ENCODE assay signal across 23 mouse cellular contexts in genomic region chr1:191393536-191393935, GRCm38 (mm10). TPM values are rescaled to one million over a fixed set of nuclear protein-coding genes. Genes with fewer than 3 reads are reported as not detected.
A peak's percentile ranks its signal among the peaks of the same experiment; 100 is the strongest.
DNase-seq lines count a peak whose midpoint lies in the region; ATAC-seq and TF ChIP-seq lines count a peak whose summit lies in the region.
"Had no signal": no experiment of that assay in that cellular context is flagged by ENCODE, and none has a peak within 500 bp of the region (broad histone marks: within the 10 kb centered on the region; RNA-seq: fewer than 3 reads in every experiment).

No protein-coding gene starts in this region.

- H3K27me3 ChIP-seq in heart, embryonic 13.5 days (replicated peaks) = no peaks in the 10 kb centered on the region
- no peaks in the 10 kb centered on the region for H3K27me3 ChIP-seq in MEL (ENCODE audit: control insufficient read depth in 1 of 2, insufficient read depth in 2 of 2, low read length in 2 of 2)
- H3K27me3 ChIP-seq: limb, embryonic 15.5 days; neural tube, embryonic 12.5 days had no signal

- H3K9me3 ChIP-seq in heart, embryonic 13.5 days = no peaks in the 10 kb centered on the region
- no peaks in the 10 kb centered on the region for H3K9me3 ChIP-seq in MEL (replicated peaks; ENCODE audit: insufficient read depth, low read length)
- H3K9me3 ChIP-seq: hindbrain, embryonic 13.5 days; limb, embryonic 10.5 days; limb, embryonic 15.5 days; neural tube, embryonic 12.5 days had no signal

- no peak for TF ChIP-seq POLR2A in MEL (IDR thresholded peaks at IDR 0.05; ENCODE audit: control insufficient read depth in 1 of 2, insufficient read depth in 1 of 2, low read depth in 1 of 2, low read length in 2 of 2, poor library complexity in 1 of 2)

- peaks cover 56% of the 10 kb centered on the region for H3K79me2 ChIP-seq in MEL (ENCODE audit: control insufficient read depth, insufficient read depth, low read length, poor library complexity)

- H3K27ac ChIP-seq in heart, embryonic 13.5 days (replicated peaks) = no peak overlapping the region
- peak overlapping the region; percentile 32 for H3K27ac ChIP-seq in layer of hippocampus, adult 2 months
- H3K27ac ChIP-seq in MEL (ENCODE audit: control insufficient read depth, low read depth, low read length) = no peak overlapping the region
- H3K27ac ChIP-seq: hindbrain, embryonic 13.5 days; limb, embryonic 10.5 days; limb, embryonic 15.5 days; neural tube, embryonic 12.5 days had no signal

- 58% methylated on average over 3 of the region's 3 CpGs for WGBS in heart, embryonic 13.5 days

- H3K4me1 ChIP-seq in heart, embryonic 13.5 days = peaks cover 38% of the 10 kb centered on the region
- peaks cover 0 to 6% of the 10 kb centered on the region in 2 experiments; a peak in 2 of 4 replicates for H3K4me1 ChIP-seq in MEL (ENCODE audit: control insufficient read depth in 1 of 2, insufficient read depth in 2 of 2, low read length in 2 of 2)

- no peak for TF ChIP-seq CTCF in layer of hippocampus, adult 2 months (conservative IDR thresholded peaks at IDR 0.05)
- no peak for TF ChIP-seq CTCF in MEL (IDR thresholded peaks at IDR 0.05 in 2 of 3, conservative IDR thresholded peaks at IDR 0.05 in 1 of 3; ENCODE audit: control insufficient read depth in 1 of 3, insufficient read depth in 1 of 3, low read depth in 2 of 3, low read length in 3 of 3, poor library complexity in 1 of 3, severe bottlenecking in 1 of 3)

- no peak overlapping the region for H3K9ac ChIP-seq in heart, embryonic 13.5 days
- H3K9ac ChIP-seq in MEL (ENCODE audit: control insufficient read depth, low read depth, low read length, poor library complexity, severe bottlenecking) = no peak overlapping the region; the same call in 1 of the 2 replicates
- H3K9ac ChIP-seq: hindbrain, embryonic 13.5 days; limb, embryonic 15.5 days; neural tube, embryonic 12.5 days had no signal

- H3K4me3 ChIP-seq in heart, embryonic 13.5 days = no peak overlapping the region
- H3K4me3 ChIP-seq in layer of hippocampus, adult 2 months = peak overlapping the region; percentile 81
- H3K4me3 ChIP-seq in MEL (ENCODE audit: control insufficient read depth in 1 of 2, insufficient read depth in 1 of 2, low read depth in 2 of 2, low read length in 2 of 2) = no peak overlapping the region; a peak in 1 of 4 replicates
- H3K4me3 ChIP-seq: hindbrain, embryonic 13.5 days; limb, embryonic 10.5 days; limb, embryonic 15.5 days; neural tube, embryonic 12.5 days had no signal

- intact Hi-C loops in heart, postnatal 25 days (cut with DNase I) = loop anchor here (5.0 kb wide), 2 partner anchors 81 to 99 kb away; no protein-coding TSS in a partner anchor

- H3K4me2 ChIP-seq in heart, embryonic 13.5 days = peak overlapping the region; percentile 81
- H3K4me2 ChIP-seq: hindbrain, embryonic 13.5 days; limb, embryonic 15.5 days; midbrain, embryonic 11.5 days; neural tube, embryonic 12.5 days had no signal

- no peak for TF ChIP-seq RAD21 in MEL (IDR thresholded peaks at IDR 0.05; ENCODE audit: low read depth, low read length)

- no peak for DNase-seq in heart, postnatal 25 days (ENCODE audit: low spot score)
- DNase-seq in layer of hippocampus, adult 2 months (ENCODE audit: low spot score in 2 of 2) = no peak
- no peak for DNase-seq in layer of hippocampus, adult 9-11 months
- DNase-seq in A20 (ENCODE audit: low read depth, low spot score) = peak; percentile 29
- no peak for DNase-seq in MEL (ENCODE audit: low read depth, low spot score)
- DNase-seq: adrenal gland, adult 8-10 months; cerebellum, adult 2 months; cerebellum, postnatal 14 days; heart, postnatal 14 days; layer of hippocampus, postnatal 36 days; right cerebral cortex, postnatal 4 days; thymus, adult 2 months; thymus, postnatal 36 days had no signal

- TF ChIP-seq EP300 in MEL (IDR thresholded peaks at IDR 0.05; ENCODE audit: low read depth in 1 of 2, low read length in 2 of 2) = no peak

- no peaks in the 10 kb centered on the region for H3K36me3 ChIP-seq in heart, embryonic 13.5 days
- H3K36me3 ChIP-seq in MEL (ENCODE audit: control insufficient read depth in 1 of 2, insufficient read depth in 2 of 2, low read length in 2 of 2) = peaks cover 0 to 20% of the 10 kb centered on the region in 2 experiments; a peak in 2 of 4 replicates
- H3K36me3 ChIP-seq: hindbrain, embryonic 13.5 days; limb, embryonic 10.5 days; limb, embryonic 15.5 days; neural tube, embryonic 12.5 days had no signal

- ATAC-seq in heart, embryonic 13.5 days (ENCODE audit: extremely low read depth, insufficient number of reproducible peaks, low FRiP score, low TSS enrichment) = no peak
- no peak for ATAC-seq in monocyte, adult 5-6 weeks (replicated peaks; ENCODE audit: insufficient number of reproducible peaks, low FRiP score, low TSS enrichment, poor library complexity, severe bottlenecking)
- ATAC-seq: CD4-positive, CD25-positive, alpha-beta regulatory T cell, adult 4 months; forebrain, embryonic 16.5 days; midbrain, embryonic 16.5 days had no signal

TF ChIP-seq in MEL, 35 proteins besides CTCF, POLR2A, EP300 and RAD21:
- TF ChIP-seq JUND (IDR thresholded peaks at IDR 0.05; ENCODE audit: low read depth, low read length) (no peak), HCFC1 (IDR thresholded peaks at IDR 0.05; ENCODE audit: low read depth, low read length) (no peak), ELF1 (IDR thresholded peaks at IDR 0.05; ENCODE audit: low read depth, low read length) (no peak), MAZ (IDR thresholded peaks at IDR 0.05; ENCODE audit: low read depth, low read length) (no peak), ZNF384 (IDR thresholded peaks at IDR 0.05; ENCODE audit: low read depth, low read length) (peak; percentile 60; the same call in 1 of the 2 replicates)
TF ChIP-seq in MEL: peak in this region for 1.

RNA-seq across cellular contexts. Expression of gene Ppp2r5a, which starts 9.5 kb away (rescaled TPM):
- 21.2 and 22.6 TPM in 2 replicates for polyA plus RNA-seq in heart, embryonic 13.5 days (2015; fragmentation: Nextera tagmentation; extraction: Ambion mirVana)
- 100 to 1,000 TPM; 103 to 110 TPM for total RNA-seq in heart, postnatal 25 days (2021)
- total RNA-seq in layer of hippocampus, adult 2 months (2021) = 10 to 100 TPM; 68.6 to 73.2 TPM
- 46.6 and 55.7 TPM in 2 replicates for total RNA-seq in MEL (2012; rRNA removed)
- 10 to 100 TPM in 1 of 2 experiments, not detected in 1; 48.6 TPM for polyA plus RNA-seq in MEL (2012; ENCODE audit: insufficient read depth in 1 of 2, insufficient read length in 2 of 2, low read depth in 1 of 2, low replicate concordance in 2 of 2, missing spikeins in 1 of 2)
- 479 to 620 TPM (median 501 TPM) in 3 replicates for total RNA-seq in monocyte, adult 5-6 weeks (2017)
